Mouse (Mus musculus): ENCODE measurements around the gene Ldah.
"Not testable (repeated sequence)": the region's sequence is repeated elsewhere in the genome, so short reads cannot be mapped to it uniquely, and the experiment has no call there.

Gene Ldah

GRCm38 (mm10) chr12:8207978-8208403, at the start of gene Ldah:
Ldah (plus strand) TSS chr12:8208107.
- DNase-seq (ENCODE audit: low spot score in 2 of 2) = peak; percentile 88 to 93

- no peak for DNase-seq (ENCODE audit: low spot score in 2 of 2)
These were observed 40.2 kb upstream of the Ldah start for GRCm38 (mm10) chr12:8167743-8168142.

GRCm38 (mm10) chr12:8180921-8181320, 27.0 kb upstream of the Ldah start:
- no peak for DNase-seq (ENCODE audit: low spot score in 2 of 2)

- DNase-seq (ENCODE audit: low spot score in 2 of 2) = no peak
These were observed 26.2 kb upstream of the Ldah start for GRCm38 (mm10) chr12:8181744-8182143.

- no peak for DNase-seq (ENCODE audit: low spot score in 2 of 2)
These were observed 23.4 kb upstream of the Ldah start for GRCm38 (mm10) chr12:8184518-8184917.

GRCm38 (mm10) chr12:8188161-8188560, 19.7 kb upstream of the Ldah start:
- DNase-seq (ENCODE audit: low spot score in 2 of 2) = no peak

GRCm38 (mm10) chr12:8188796-8189535, 18.9 kb upstream of the Ldah start:
- not testable (repeated sequence) for DNase-seq (ENCODE audit: low spot score in 2 of 2)

GRCm38 (mm10) chr12:8189722-8190121, 18.2 kb upstream of the Ldah start:
- DNase-seq (ENCODE audit: low spot score in 2 of 2) = no peak

- DNase-seq (ENCODE audit: low spot score in 2 of 2) = no peak
These were observed 2.2 kb upstream of the Ldah start for GRCm38 (mm10) chr12:8205721-8206120.

- DNase-seq (ENCODE audit: low spot score in 2 of 2) = no peak
These were observed 329 bp upstream of the Ldah start for GRCm38 (mm10) chr12:8207578-8207977.

- DNase-seq (ENCODE audit: low spot score in 2 of 2) = no peak
These were observed 8.7 kb downstream of the Ldah start for GRCm38 (mm10) chr12:8216392-8217280.

GRCm38 (mm10) chr12:8223036-8223435, 15.1 kb downstream of the Ldah start:
- no peak for DNase-seq (ENCODE audit: low spot score in 2 of 2)

GRCm38 (mm10) chr12:8231101-8231500, 23.2 kb downstream of the Ldah start:
- DNase-seq (ENCODE audit: low spot score in 2 of 2) = no peak

GRCm38 (mm10) chr12:8232679-8233078, 24.8 kb downstream of the Ldah start:
- no peak for DNase-seq (ENCODE audit: low spot score in 2 of 2)

- DNase-seq (ENCODE audit: low spot score in 2 of 2) = no peak
These were observed 34.3 kb downstream of the Ldah start for GRCm38 (mm10) chr12:8242181-8242580.

GRCm38 (mm10) chr12:8244746-8245145, 36.8 kb downstream of the Ldah start:
- DNase-seq (ENCODE audit: low spot score in 2 of 2) = no peak

- no peak for DNase-seq (ENCODE audit: low spot score in 2 of 2)
These were observed 52.4 kb downstream of the Ldah start for GRCm38 (mm10) chr12:8260297-8260696.

- DNase-seq (ENCODE audit: low spot score in 2 of 2) = no peak
These were observed 58.4 kb downstream of the Ldah start for GRCm38 (mm10) chr12:8266311-8266710.

- no peak for DNase-seq (ENCODE audit: low spot score in 2 of 2)
These were observed 61.7 kb downstream of the Ldah start for GRCm38 (mm10) chr12:8269627-8270026.

GRCm38 (mm10) chr12:8271405-8271804, 63.5 kb downstream of the Ldah start:
- DNase-seq (ENCODE audit: low spot score in 2 of 2) = no peak

- no peak for DNase-seq (ENCODE audit: low spot score in 2 of 2)
These were observed 65.7 kb downstream of the Ldah start for GRCm38 (mm10) chr12:8273471-8274171.

- DNase-seq (ENCODE audit: low spot score in 2 of 2) = no peak
These were observed 67.5 kb downstream of the Ldah start for GRCm38 (mm10) chr12:8275424-8275823.

Measured in natural killer cell, adult 2 months (primary cell).